Comparison of ENCODE assay signal across 9 mouse cellular contexts in genomic region chr7:110265796-110266195, GRCm38 (mm10). TPM values are rescaled to one million over a fixed set of nuclear protein-coding genes. Genes with fewer than 3 reads are reported as not detected.
DNase-seq lines count a peak whose midpoint lies in the region; ATAC-seq and TF ChIP-seq lines count a peak whose summit lies in the region.
"Had no signal": no experiment of that assay in that cellular context is flagged by ENCODE, and none has a peak within 500 bp of the region (broad histone marks: within the 10 kb centered on the region; RNA-seq: fewer than 3 reads in every experiment).

No protein-coding gene starts in this region.

- ATAC-seq in lung, embryonic 14.5 days (ENCODE audit: insufficient read depth) = no peak

- peak; percentile 94 for DNase-seq in CD4-positive, CD25-positive, alpha-beta regulatory T cell, adult 2 months (ENCODE audit: low read depth, low spot score)
- peak; percentile 78 for DNase-seq in R1 (ENCODE audit: low read depth, low spot score)
- peak; percentile 78 to 88 for DNase-seq in cerebellum, postnatal 25 days
- peak; percentile 91 for DNase-seq in heart, adult 8-10 months (ENCODE audit: low spot score)
- peak; percentile 87 for DNase-seq in layer of hippocampus, adult 11-12 months (ENCODE audit: low spot score)
- DNase-seq in lung, embryonic 14.5 days = peak; percentile 93
- peak; percentile 66 for DNase-seq in right cerebral cortex, postnatal 25 days
- peak; percentile 84 to 88 for DNase-seq in urinary bladder, postnatal 36 days (ENCODE audit: low spot score in 2 of 2)

- H3K4me2 ChIP-seq in lung, embryonic 14.5 days = no peak overlapping the region
- H3K4me2 ChIP-seq: limb, embryonic 13.5 days had no signal

- no peaks in the 10 kb centered on the region for H3K27me3 ChIP-seq in lung, embryonic 14.5 days (ENCODE audit: insufficient read depth, low read length)
- H3K27me3 ChIP-seq: limb, embryonic 13.5 days had no signal

- WGBS in lung, embryonic 14.5 days = 28% methylated on average over 7 of the region's 7 CpGs

- H3K27ac ChIP-seq in lung, embryonic 14.5 days (ENCODE audit: low read depth) = no peak overlapping the region
- H3K27ac ChIP-seq: limb, embryonic 13.5 days had no signal

- no peak overlapping the region for H3K4me3 ChIP-seq in lung, embryonic 14.5 days (ENCODE audit: low read depth, low read length)
- H3K4me3 ChIP-seq: limb, embryonic 13.5 days had no signal

- peak; percentile 96 for TF ChIP-seq CTCF in lung, embryonic 14.5 days (IDR thresholded peaks at IDR 0.05; ENCODE audit: low read depth)

- peaks cover 13% of the 10 kb centered on the region for H3K36me3 ChIP-seq in lung, embryonic 14.5 days (ENCODE audit: insufficient read depth)

- no peaks in the 10 kb centered on the region for H3K9me3 ChIP-seq in lung, embryonic 14.5 days (ENCODE audit: low read depth, low read length)
- H3K9me3 ChIP-seq: limb, embryonic 13.5 days had no signal

- no peak overlapping the region for H3K9ac ChIP-seq in lung, embryonic 14.5 days
- H3K9ac ChIP-seq: limb, embryonic 13.5 days had no signal

- 0 out of 2 replicates have a peak, but pooled peaks cover 9% of the 10 kb centered on the region for H3K4me1 ChIP-seq in lung, embryonic 14.5 days (ENCODE audit: insufficient read depth)

RNA-seq across cellular contexts. Expression of gene Swap70, which starts 44.3 kb away (rescaled TPM):
- total RNA-seq in heart, adult 8-10 months (2022) = 10 to 100 TPM; 11.0 to 13.4 (median 12.0) TPM
- 33.0 and 35.4 TPM in 2 replicates for polyA plus RNA-seq in lung, embryonic 14.5 days (2014; fragmentation: Nextera tagmentation; extraction: Ambion mirVana)
